In the genomic region with DNA sequence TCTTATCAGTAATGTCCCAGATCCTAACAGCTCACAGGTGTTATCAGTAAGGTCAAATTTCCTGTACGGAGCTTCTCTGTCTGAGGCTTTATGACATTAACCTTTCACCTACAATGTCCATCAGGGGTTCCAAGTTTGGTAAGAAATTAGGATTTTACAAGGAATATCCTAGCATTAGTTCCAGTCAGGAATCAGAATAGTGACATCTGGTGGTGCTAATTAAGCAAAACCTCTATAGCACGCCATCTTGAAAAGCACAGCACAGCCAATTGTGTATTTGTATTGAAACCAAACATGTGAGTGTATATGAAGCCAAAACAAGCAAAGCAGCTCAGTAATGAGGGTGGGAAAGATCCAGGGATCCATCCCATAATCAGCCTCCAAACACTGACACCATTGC, we compare ENCODE assay signal across 23 mouse cellular contexts. TPM values are rescaled to one million over a fixed set of nuclear protein-coding genes. Genes with fewer than 3 reads are reported as not detected.
DNase-seq lines count a peak whose midpoint lies in the region; ATAC-seq and TF ChIP-seq lines count a peak whose summit lies in the region.
"Had no signal": no experiment of that assay in that cellular context is flagged by ENCODE, and none has a peak within 500 bp of the region (broad histone marks: within the 10 kb centered on the region; RNA-seq: fewer than 3 reads in every experiment).

No protein-coding gene starts in this region.

- H3K4me3 ChIP-seq in heart, postnatal 0 days (ENCODE audit: low read depth, low read length): no peak overlapping the region
- no peak overlapping the region for H3K4me3 ChIP-seq in liver, postnatal 0 days (ENCODE audit: low read depth, low read length)
- no peak overlapping the region for H3K4me3 ChIP-seq in liver, embryonic 11.5 days (ENCODE audit: low read depth, low read length)
- H3K4me3 ChIP-seq: heart, embryonic 12.5 days; limb, embryonic 13.5 days; liver, embryonic 15.5 days had no signal

- peak; percentile 26 for DNase-seq in heart, postnatal 0 days (ENCODE audit: low spot score)
- DNase-seq in heart, postnatal 25 days (ENCODE audit: low spot score): no peak
- no peak for DNase-seq in liver, postnatal 0 days
- DNase-seq in liver, embryonic 11.5 days (ENCODE audit: low spot score): no peak
- peak; percentile 20 for DNase-seq in NIH3T3 (ENCODE audit: low read depth)
- peak; percentile 31 for DNase-seq in brain, embryonic 14.5 days (ENCODE audit: low read depth)
- DNase-seq: adrenal gland, postnatal 10 days; cerebellum, adult 2 months; heart, postnatal 4 days; kidney, postnatal 14 days; layer of hippocampus, adult 9-11 months; lung, postnatal 4 days; retina, postnatal 1 day; thymus, adult 18-20 months had no signal

- no peak for TF ChIP-seq POLR2A in brain, embryonic 14.5 days (IDR thresholded peaks at IDR 0.05; ENCODE audit: borderline replicate concordance, extremely low read depth, insufficient read depth, insufficient read length, poor library complexity, severe bottlenecking)

- no peaks in the 10 kb centered on the region for H3K36me3 ChIP-seq in heart, postnatal 0 days (replicated peaks; ENCODE audit: control insufficient read depth, insufficient read depth, low read length)
- no peaks in the 10 kb centered on the region for H3K36me3 ChIP-seq in liver, postnatal 0 days (replicated peaks; ENCODE audit: insufficient read depth, low read length)
- H3K36me3 ChIP-seq in liver, embryonic 11.5 days (ENCODE audit: control insufficient read depth, insufficient read depth, low read length): no peaks in the 10 kb centered on the region
- H3K36me3 ChIP-seq: heart, embryonic 12.5 days; limb, embryonic 13.5 days; liver, embryonic 15.5 days had no signal

- TF ChIP-seq EP300 in heart, postnatal 0 days (IDR thresholded peaks at IDR 0.05; ENCODE audit: low read depth): no peak
- no peak for TF ChIP-seq EP300 in liver, postnatal 0 days (IDR thresholded peaks at IDR 0.05; ENCODE audit: low read depth)

- H3K9me3 ChIP-seq in heart, postnatal 0 days (replicated peaks; ENCODE audit: control insufficient read depth, low read length): no peaks in the 10 kb centered on the region
- H3K9me3 ChIP-seq in liver, postnatal 0 days (ENCODE audit: low read length): no peaks in the 10 kb centered on the region
- H3K9me3 ChIP-seq in liver, embryonic 11.5 days (ENCODE audit: control insufficient read depth, low read length): no peaks in the 10 kb centered on the region
- H3K9me3 ChIP-seq: heart, embryonic 12.5 days; limb, embryonic 13.5 days; liver, embryonic 15.5 days had no signal

- ATAC-seq in heart, postnatal 0 days (ENCODE audit: insufficient read depth, low read depth): no peak
- no peak for ATAC-seq in liver, postnatal 0 days
- ATAC-seq in liver, embryonic 11.5 days (replicated peaks; ENCODE audit: low FRiP score): no peak
- ATAC-seq in megakaryocyte progenitor cell, adult 5-6 weeks (replicated peaks; ENCODE audit: poor library complexity): no peak
- ATAC-seq: CD4-positive, CD25-positive, alpha-beta regulatory T cell, adult 4 months had no signal

- H3K27me3 ChIP-seq in heart, postnatal 0 days (ENCODE audit: control insufficient read depth, insufficient read depth, low read length): no peaks in the 10 kb centered on the region
- H3K27me3 ChIP-seq in liver, postnatal 0 days (ENCODE audit: insufficient read depth, low read length): no peaks in the 10 kb centered on the region
- no peaks in the 10 kb centered on the region for H3K27me3 ChIP-seq in liver, embryonic 11.5 days (replicated peaks; ENCODE audit: control insufficient read depth, insufficient read depth, low read length)
- H3K27me3 ChIP-seq: heart, embryonic 12.5 days; limb, embryonic 13.5 days; liver, embryonic 15.5 days had no signal

- H3K4me2 ChIP-seq in heart, postnatal 0 days (ENCODE audit: low read depth, low read length): no peak overlapping the region
- no peak overlapping the region for H3K4me2 ChIP-seq in liver, postnatal 0 days (ENCODE audit: low read depth, low read length)
- H3K4me2 ChIP-seq in liver, embryonic 11.5 days: no peak overlapping the region
- H3K4me2 ChIP-seq: heart, embryonic 12.5 days; limb, embryonic 13.5 days; liver, embryonic 15.5 days; midbrain, embryonic 11.5 days had no signal

- H3K9ac ChIP-seq in heart, postnatal 0 days (replicated peaks; ENCODE audit: low read depth, low read length): no peak overlapping the region
- H3K9ac ChIP-seq in liver, postnatal 0 days (replicated peaks): no peak overlapping the region
- H3K9ac ChIP-seq in liver, embryonic 11.5 days (ENCODE audit: low read depth, low read length): no peak overlapping the region
- H3K9ac ChIP-seq: heart, embryonic 12.5 days; limb, embryonic 13.5 days; liver, embryonic 15.5 days had no signal

- intact Hi-C loops in heart, postnatal 25 days (cut with DNase I): loop anchor here (5.0 kb wide), 3 partner anchors 68 to 278 kb away; no protein-coding TSS in a partner anchor

- WGBS in heart, postnatal 0 days: 67% methylated on average over 2 of the region's 2 CpGs
- WGBS in liver, postnatal 0 days (ENCODE audit: insufficient replicate concordance): 70% methylated on average over 2 of the region's 2 CpGs
- 70% methylated on average over 2 of the region's 2 CpGs for WGBS in liver, embryonic 11.5 days

- H3K4me1 ChIP-seq in heart, postnatal 0 days (ENCODE audit: control insufficient read depth, insufficient read depth): no peaks in the 10 kb centered on the region
- H3K4me1 ChIP-seq in liver, postnatal 0 days (ENCODE audit: insufficient read depth): no peaks in the 10 kb centered on the region
- H3K4me1 ChIP-seq in liver, embryonic 11.5 days (replicated peaks; ENCODE audit: control insufficient read depth, insufficient read depth, low read length): no peaks in the 10 kb centered on the region
- H3K4me1 ChIP-seq: limb, embryonic 13.5 days; liver, embryonic 15.5 days had no signal

- no peak overlapping the region for H3K27ac ChIP-seq in heart, postnatal 0 days (ENCODE audit: low read depth)
- H3K27ac ChIP-seq in liver, postnatal 0 days (ENCODE audit: low read depth): no peak overlapping the region
- no peak overlapping the region for H3K27ac ChIP-seq in liver, embryonic 11.5 days (ENCODE audit: low read depth, low read length)
- H3K27ac ChIP-seq: limb, embryonic 13.5 days; liver, embryonic 15.5 days had no signal

- TF ChIP-seq CTCF in heart, postnatal 0 days (IDR thresholded peaks at IDR 0.05; ENCODE audit: low read depth): peak; percentile 42
- peak; percentile 42; the same call in 1 of the 2 replicates for TF ChIP-seq CTCF in liver, postnatal 0 days (IDR thresholded peaks at IDR 0.05; ENCODE audit: low read depth)
- no peak for TF ChIP-seq CTCF in brain, embryonic 14.5 days (IDR thresholded peaks at IDR 0.05; ENCODE audit: borderline replicate concordance, extremely low read depth, insufficient read depth, insufficient read length)

RNA-seq across cellular contexts. Expression of a gene that starts 46.4 kb away (rescaled TPM):
- total RNA-seq in heart, postnatal 0 days (2014; rRNA removed; ENCODE audit: low replicate concordance): 2.1 and 6.7 TPM in 2 replicates
- polyA plus RNA-seq in heart, postnatal 0 days (2015; fragmentation: Nextera tagmentation; extraction: Ambion mirVana): 2.4 and 3.3 TPM in 2 replicates
- 10 to 100 TPM in 1 of 2 experiments, 1 to 10 TPM in 1; 10.0 to 11.6 TPM for total RNA-seq in heart, postnatal 25 days (2021)
- polyA plus RNA-seq in liver, postnatal 0 days (2015; fragmentation: Nextera tagmentation; extraction: Ambion mirVana): 0.16 and 0.17 TPM in 2 replicates
- 4.5 and 5.1 TPM in 2 replicates for polyA plus RNA-seq in liver, embryonic 11.5 days (2014; fragmentation: Nextera tagmentation; extraction: Ambion mirVana)
- 5.9 and 8.9 TPM in 2 replicates for polyA plus RNA-seq in brain, embryonic 14.5 days (2012; rRNA removed)
- total RNA-seq in megakaryocyte progenitor cell, adult 5-6 weeks (2015): not detected in 2 replicates
- total RNA-seq in megakaryocyte progenitor cell, adult 5-6 weeks (2017): 0.67 TPM in 1 of 2 replicates, not detected in the other
- total RNA-seq: MEL had no signal

RNA-seq across cellular contexts. Expression of a gene that starts 47.8 kb away (rescaled TPM):
- total RNA-seq in heart, postnatal 0 days (2014; rRNA removed; ENCODE audit: low replicate concordance): 0.62 TPM in 1 of 2 replicates, not detected in the other
- polyA plus RNA-seq in heart, postnatal 0 days (2015; fragmentation: Nextera tagmentation; extraction: Ambion mirVana): 0.07 TPM in 1 of 2 replicates, not detected in the other
- under 1 TPM; 0.59 to 0.73 TPM for total RNA-seq in heart, postnatal 25 days (2021)
- 64.4 and 70.9 TPM in 2 replicates for polyA plus RNA-seq in liver, postnatal 0 days (2015; fragmentation: Nextera tagmentation; extraction: Ambion mirVana)
- 3.2 and 3.8 TPM in 2 replicates for polyA plus RNA-seq in liver, embryonic 11.5 days (2014; fragmentation: Nextera tagmentation; extraction: Ambion mirVana)
- 0.14 and 0.36 TPM in 2 replicates for polyA plus RNA-seq in brain, embryonic 14.5 days (2012; rRNA removed)
- 0.20 TPM in 1 of 2 replicates, not detected in the other for total RNA-seq in megakaryocyte progenitor cell, adult 5-6 weeks (2015)
- 0.21 and 0.88 TPM in 2 replicates for total RNA-seq in megakaryocyte progenitor cell, adult 5-6 weeks (2017)
- total RNA-seq: left cerebral cortex, postnatal 10 days; MEL; neutrophil, adult 5-6 weeks had no signal

Comparison
In these comparisons a context has a peak if more than half of its experiments do, and no peak if none do; other contexts are left out.
1. DNase-seq: peak in heart, postnatal 0 days (single experiment), NIH3T3 (single experiment) and brain, embryonic 14.5 days (single experiment); none in heart, postnatal 25 days (single experiment), liver, postnatal 0 days (single experiment) and liver, embryonic 11.5 days (single experiment).
2. RNA of a gene that starts 47.8 kb away (polyA plus RNA-seq): 64.4 to 70.9 TPM in liver, postnatal 0 days; 3.2 to 3.8 TPM in liver, embryonic 11.5 days, 0.14 to 0.36 TPM in brain, embryonic 14.5 days and 0.07 TPM in heart, postnatal 0 days; every median in the first group is over 10 times any median in the second.